Mouse (Mus musculus) CH12.LX (cell line): ENCODE data around the gene Tunar. TPM values are rescaled to one million over a fixed set of nuclear protein-coding genes. Genes with fewer than 3 reads are reported as not detected.

Source experiments
- DNase-seq: peaks from one replicate; pipeline ENCODE4 v3.0.0-alpha.2; 2013; ENCODE audit errors: extremely low read depth
- H3K27ac ChIP-seq: 2 replicates; pipeline ENCODE4 v1.5.1; 2012; ENCODE audit warnings: low read depth, mild to moderate bottlenecking, control low read depth, moderate library complexity; ENCODE audit not compliant: insufficient read depth
- H3K27me3 ChIP-seq: replicated peaks from 2 replicates; pipeline ENCODE3; 2012; ENCODE audit warnings: inconsistent platforms
- H3K36me3 ChIP-seq, 2 experiments: replicated peaks in 1 of 2; 2 replicates each; pipeline versions ENCODE3 to v1.6.1; 2012; ENCODE audit warnings: inconsistent platforms in 1 of 2, low read length in 1 of 2, mild to moderate bottlenecking in 1 of 2, mixed read lengths in 1 of 2, moderate library complexity in 1 of 2; ENCODE audit not compliant: control insufficient read depth in 1 of 2, insufficient read depth in 1 of 2
- H3K4me1 ChIP-seq, 2 experiments: 2 replicates each; pipeline ENCODE4 v1.6.1; 2012; ENCODE audit warnings: inconsistent platforms in 1 of 2, moderate library complexity in 1 of 2; ENCODE audit not compliant: insufficient read depth in 2 of 2, control insufficient read depth in 1 of 2
- H3K4me2 ChIP-seq: 2 replicates; pipeline ENCODE4 v1.6.1; 2012; ENCODE audit warnings: low read depth, mild to moderate bottlenecking, control low read depth; ENCODE audit not compliant: poor library complexity, insufficient read depth, severe bottlenecking
- H3K4me3 ChIP-seq, 3 experiments: fragments of 150-350 bp in 1 of 3; sonication (generic) in 1 of 3; replicated peaks in 1 of 3; 2 replicates each; pipeline versions ENCODE3 to v1.5.1; 2011 to 2012; ENCODE audit warnings: low read depth in 2 of 3, low read length in 2 of 3, mild to moderate bottlenecking in 2 of 3, moderate library complexity in 2 of 3, control low read depth in 1 of 3, improper control_type of control experiment in 1 of 3, inconsistent platforms in 1 of 3, mixed read lengths in 1 of 3; ENCODE audit not compliant: poor library complexity in 1 of 3
- H3K79me2 ChIP-seq: replicated peaks from 2 replicates; pipeline ENCODE4 v1.6.1; 2012; ENCODE audit warnings: mild to moderate bottlenecking, moderate library complexity; ENCODE audit not compliant: control insufficient read depth, poor library complexity, insufficient read depth, severe bottlenecking; ENCODE audit errors: extremely low read depth
- H3K9ac ChIP-seq: 2 replicates; pipeline ENCODE4 v1.6.1; 2012; ENCODE audit warnings: low read depth, mild to moderate bottlenecking, control low read depth, moderate library complexity; ENCODE audit not compliant: insufficient read depth
- H3K9me3 ChIP-seq: replicated peaks from 2 replicates; pipeline ENCODE3; 2012; ENCODE audit warnings: low read length, inconsistent platforms, mixed read lengths
- CHD1 ChIP-seq: IDR thresholded peaks from 2 replicates; pipeline ENCODE4 v1.6.1; 2012; ENCODE audit warnings: low read depth, low read length, improper control_type of control experiment, inconsistent platforms
- CHD2 ChIP-seq: IDR thresholded peaks from 2 replicates; pipeline ENCODE4 v1.6.1; 2011; ENCODE audit warnings: low read length, improper control_type of control experiment
- CTCF ChIP-seq, 2 experiments: IDR thresholded peaks in 1 of 2; conservative IDR thresholded peaks in 1 of 2; 2 replicates each; pipeline ENCODE4 v1.5.1; 2011 to 2012; ENCODE audit warnings: low read depth in 2 of 2, low read length in 2 of 2, improper control_type of control experiment in 1 of 2, inconsistent platforms in 1 of 2, mild to moderate bottlenecking in 1 of 2, moderate library complexity in 1 of 2
- EP300 ChIP-seq: IDR thresholded peaks from 2 replicates; pipeline ENCODE4 v1.6.1; 2011; ENCODE audit warnings: low read length, improper control_type of control experiment
- IRF4 ChIP-seq: IDR thresholded peaks from 2 replicates; pipeline ENCODE4 v1.6.1; 2014; ENCODE audit warnings: low read depth, mild to moderate bottlenecking, inconsistent platforms, low read length, improper control_type of control experiment
- JUN ChIP-seq: IDR thresholded peaks from 2 replicates; pipeline ENCODE4 v1.6.1; 2011; ENCODE audit warnings: low read depth, mild to moderate bottlenecking, low read length, improper control_type of control experiment, moderate library complexity; ENCODE audit not compliant: insufficient read depth
- MAFK ChIP-seq: IDR thresholded peaks from 2 replicates; pipeline ENCODE4 v1.6.1; 2011; ENCODE audit warnings: low read length, improper control_type of control experiment; ENCODE audit not compliant: insufficient replicate concordance
- MAZ ChIP-seq: IDR thresholded peaks from 2 replicates; pipeline ENCODE4 v1.6.1; 2012; ENCODE audit warnings: low read depth, mild to moderate bottlenecking, inconsistent platforms, low read length, improper control_type of control experiment, moderate library complexity
- MEF2A ChIP-seq: IDR thresholded peaks from 2 replicates; pipeline ENCODE4 v1.6.1; 2014; ENCODE audit warnings: low read depth, mild to moderate bottlenecking, inconsistent platforms, low read length, improper control_type of control experiment, borderline replicate concordance
- MYC ChIP-seq: IDR thresholded peaks from 2 replicates; pipeline ENCODE4 v1.6.1; 2011; ENCODE audit warnings: low read depth, mild to moderate bottlenecking, improper control_type of control experiment, low read length
- NELFE ChIP-seq: IDR thresholded peaks from 2 replicates; pipeline ENCODE4 v1.6.1; 2011; ENCODE audit warnings: low read depth, low read length, improper control_type of control experiment
- POLR2AphosphoS2 ChIP-seq: IDR thresholded peaks from 2 replicates; pipeline ENCODE4 v1.6.1; 2011; ENCODE audit warnings: low read depth, low read length, improper control_type of control experiment
- RAD21 ChIP-seq: IDR thresholded peaks from 2 replicates; pipeline ENCODE4 v1.6.1; 2011; ENCODE audit warnings: low read depth, mild to moderate bottlenecking, low read length, improper control_type of control experiment, moderate library complexity
- RCOR1 ChIP-seq: conservative IDR thresholded peaks from 2 replicates; pipeline ENCODE4 v1.6.1; 2012; ENCODE audit warnings: low read depth, mild to moderate bottlenecking, inconsistent platforms, low read length, improper control_type of control experiment
- SIN3A ChIP-seq: IDR thresholded peaks from 2 replicates; pipeline ENCODE4 v1.6.1; 2012; ENCODE audit warnings: low read length, improper control_type of control experiment, inconsistent platforms
- SMC3 ChIP-seq: IDR thresholded peaks from 2 replicates; pipeline ENCODE4 v1.6.1; 2011; ENCODE audit warnings: low read depth, low read length, improper control_type of control experiment
- TBP ChIP-seq: conservative IDR thresholded peaks from 2 replicates; pipeline ENCODE4 v1.6.1; 2011; ENCODE audit warnings: low read depth, low read length, improper control_type of control experiment
- UBTF ChIP-seq: IDR thresholded peaks from 2 replicates; pipeline ENCODE4 v1.6.1; 2012; ENCODE audit warnings: low read depth, mild to moderate bottlenecking, inconsistent platforms, low read length, improper control_type of control experiment, moderate library complexity
- USF1 ChIP-seq: IDR thresholded peaks from 2 replicates; pipeline ENCODE4 v1.6.1; 2014; ENCODE audit warnings: low read depth, mild to moderate bottlenecking, inconsistent platforms, low read length, improper control_type of control experiment
- USF2 ChIP-seq: conservative IDR thresholded peaks from 2 replicates; pipeline ENCODE4 v1.6.1; 2011; ENCODE audit warnings: low read depth, low read length, improper control_type of control experiment
- ZKSCAN1 ChIP-seq: IDR thresholded peaks from 2 replicates; pipeline ENCODE4 v1.6.1; 2012; ENCODE audit warnings: low read depth, inconsistent platforms, low read length, improper control_type of control experiment, borderline replicate concordance
- ZNF384 ChIP-seq: IDR thresholded peaks from 2 replicates; pipeline ENCODE4 v1.6.1; 2012; ENCODE audit warnings: low read depth, low read length, improper control_type of control experiment, inconsistent platforms
- dilution Hi-C: fragments of 300-500 bp; cut with MboI; formaldehyde crosslinking; loops from 2 replicates; pipeline ENCODE4 v1.14.3; 2020; ENCODE audit warnings: low sequenced_read_pairs; ENCODE audit not compliant: extremely low pct_unique_long_range_greater_than_20kb, extremely low pct_ligation_motif_present
- in situ Hi-C: fragments of 300-500 bp; cut with MboI; formaldehyde crosslinking; loops from 3 replicates; pipeline ENCODE4 v1.14.3; 2019; ENCODE audit warnings: low sequenced_read_pairs, low pct_ligation_motif_present, low pct_unique_long_range_greater_than_20kb, mixed read lengths
- polyA plus RNA-seq: library from polyadenylated mRNA; unstranded; fragments of >175 nt; gene quantifications from 2 replicates; pipeline ENCODE4 v1.2.1, GENCODE M21; 2012; ENCODE audit warnings: low read depth; ENCODE audit not compliant: insufficient read length
- total RNA-seq, 2 experiments: library from RNA; depleted of rRNA; stranded (reverse); fragments of 300-350 nt in 1 of 2; fragments of >200 nt in 1 of 2; gene quantifications; 2 replicates each; pipeline ENCODE4 v1.2.3; 2012 to 2014

Tunar gene
- total and polyA plus RNA-seq, 3 experiments = not detected

- Histone ChIP-seq H3K27ac (no peak overlapping the region), H3K36me3 (no peaks in the 10 kb centered on the region), H3K9me3 (peaks cover 2% of the 10 kb centered on the region), H3K4me2 (no peak overlapping the region), H3K79me2 (no peaks in the 10 kb centered on the region), H3K4me1 (no peaks in the 10 kb centered on the region), H3K27me3 (peaks cover 70% of the 10 kb centered on the region), H3K9ac (no peak overlapping the region), H3K4me3 (no peak overlapping the region)
- dilution Hi-C loops = no loop called here
- in situ Hi-C loops = no loop called here
- no peak for DNase-seq
- no peak for TF ChIP-seq JUN
These were observed 2.4 kb downstream of the Tunar start for GRCm38 (mm10) chr12:105336094-105336420.

DNA sequence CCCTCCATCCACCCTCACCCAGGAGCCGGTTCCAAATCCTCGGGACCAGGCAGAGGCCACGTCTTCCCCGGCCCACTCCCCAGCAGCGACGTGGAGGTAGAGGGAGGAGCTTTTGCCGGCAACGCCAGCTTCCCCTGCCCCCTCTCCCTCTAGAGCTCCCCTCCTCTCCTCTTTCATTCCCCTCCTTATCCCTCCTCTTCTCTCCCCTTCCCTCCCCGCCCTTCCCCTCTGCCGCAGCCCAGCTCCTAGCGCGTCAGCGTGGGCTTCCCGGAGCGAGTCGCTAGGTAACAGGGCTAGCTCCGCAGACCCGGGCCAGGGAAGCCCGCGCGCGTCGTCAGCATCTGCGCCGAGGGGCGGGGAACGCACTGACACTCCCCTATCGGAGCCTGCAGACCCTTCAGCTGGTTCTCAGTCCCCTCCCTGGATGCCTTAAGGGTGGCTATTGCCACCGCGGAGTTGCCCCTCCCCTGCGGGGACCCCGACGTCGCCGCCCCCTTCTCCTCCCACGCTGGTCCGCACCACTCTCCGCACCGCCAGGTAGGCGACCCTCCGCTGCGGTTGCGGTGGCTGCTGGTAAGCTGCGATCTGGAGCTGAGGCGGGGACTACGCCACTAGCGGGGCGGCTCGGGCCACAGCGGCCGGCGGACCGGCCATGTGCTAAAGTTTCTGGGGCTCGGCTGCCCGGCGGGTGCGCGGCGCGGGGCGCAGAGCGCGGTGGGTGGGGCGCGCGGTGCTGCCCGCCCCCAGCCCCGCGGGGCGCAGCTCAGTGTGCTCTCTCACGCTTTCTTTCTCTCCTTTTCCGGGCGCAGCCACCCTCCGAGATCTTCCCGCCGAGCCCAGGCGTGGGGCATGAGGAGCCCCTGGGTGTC, 3.0 kb downstream of the Tunar start:
- no peak overlapping the region for H3K4me2 ChIP-seq
- H3K27me3 ChIP-seq = peaks cover 70% of the 10 kb centered on the region
- dilution Hi-C loops (no loop called here), in situ Hi-C loops (no loop called here)
- DNase-seq = no peak
- no peaks in the 10 kb centered on the region for H3K36me3 ChIP-seq
- no peaks in the 10 kb centered on the region for H3K79me2 ChIP-seq
- no peak overlapping the region for H3K4me3 ChIP-seq
- H3K27ac ChIP-seq = no peak overlapping the region
- peaks cover 2% of the 10 kb centered on the region for H3K9me3 ChIP-seq
- TF ChIP-seq CHD2 (no peak), USF2 (no peak), POLR2AphosphoS2 (no peak), USF1 (no peak), MAZ (no peak), EP300 (no peak), ZNF384 (no peak), MYC (no peak), UBTF (no peak), MAFK (no peak), CTCF (conservative IDR thresholded peaks at IDR 0.05 in 1 of 2, IDR thresholded peaks at IDR 0.05 in 1 of 2; ENCODE audit: low read depth in 2 of 2, low read length in 2 of 2) (no peak)
- H3K9ac ChIP-seq = no peak overlapping the region
- H3K4me1 ChIP-seq = no peaks in the 10 kb centered on the region

- H3K4me2 ChIP-seq = no peak overlapping the region
- H3K9me3 ChIP-seq = peaks cover 2% of the 10 kb centered on the region
- no peak overlapping the region for H3K4me3 ChIP-seq
- no peaks in the 10 kb centered on the region for H3K79me2 ChIP-seq
- no peak overlapping the region for H3K9ac ChIP-seq
- H3K36me3 ChIP-seq = no peaks in the 10 kb centered on the region
- no peak for DNase-seq
- H3K4me1 ChIP-seq = no peaks in the 10 kb centered on the region
- in situ Hi-C loops (no loop called here), dilution Hi-C loops (no loop called here)
- no peak overlapping the region for H3K27ac ChIP-seq
- peaks cover 69% of the 10 kb centered on the region for H3K27me3 ChIP-seq
- no peak for TF ChIP-seq MAZ
- no peak for TF ChIP-seq CTCF (conservative IDR thresholded peaks at IDR 0.05 in 1 of 2, IDR thresholded peaks at IDR 0.05 in 1 of 2; ENCODE audit: low read depth in 2 of 2, low read length in 2 of 2)
- TF ChIP-seq MEF2A = no peak
- TF ChIP-seq RAD21 = no peak
- no peak for TF ChIP-seq IRF4
- TF ChIP-seq UBTF = no peak
- TF ChIP-seq NELFE = no peak
- no peak for TF ChIP-seq SMC3
- no peak for TF ChIP-seq ZKSCAN1
- no peak for TF ChIP-seq JUN
- TF ChIP-seq RCOR1 = no peak
- no peak for TF ChIP-seq MAFK
- TF ChIP-seq ZNF384 = no peak
- no peak for TF ChIP-seq SIN3A
- TF ChIP-seq TBP = no peak
- TF ChIP-seq EP300 = no peak
- no peak for TF ChIP-seq CHD1
- no peak for TF ChIP-seq USF2
These were observed 3.8 kb downstream of the Tunar start for GRCm38 (mm10) chr12:105337290-105338005.
